In the genomic region with DNA sequence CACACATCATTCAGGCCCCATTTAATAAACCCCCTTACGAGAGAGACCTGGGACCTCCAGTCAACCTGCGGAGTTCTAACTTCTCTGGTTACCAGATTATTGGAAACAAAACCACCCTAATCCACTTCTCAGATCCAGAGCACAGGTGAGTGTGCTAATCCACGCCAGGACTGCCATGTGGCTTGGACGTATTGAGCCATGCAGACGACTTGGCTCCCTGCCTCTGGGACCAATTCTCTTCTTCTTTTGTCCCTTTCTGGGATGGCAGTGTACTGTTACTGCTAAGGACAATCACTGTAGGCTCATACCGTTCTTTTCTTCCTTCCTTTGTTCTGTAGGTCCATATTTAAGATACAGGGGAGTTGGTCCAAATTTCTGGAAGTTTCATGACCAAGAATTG, we compare ENCODE assay signal across 19 mouse cellular contexts.
"Had no signal": no experiment of that assay in that cellular context is flagged by ENCODE, and none has a peak within 500 bp of the region (broad histone marks: within the 10 kb centered on the region; RNA-seq: fewer than 3 reads in every experiment).

No protein-coding gene starts in this region.

- H3K9ac ChIP-seq: lung, embryonic 14.5 days; midbrain, embryonic 12.5 days; neural tube, embryonic 13.5 days; neural tube, embryonic 15.5 days had no signal

- H3K9me3 ChIP-seq: midbrain, embryonic 10.5 days; midbrain, embryonic 12.5 days; neural tube, embryonic 13.5 days; neural tube, embryonic 15.5 days had no signal

- H3K4me3 ChIP-seq: midbrain, embryonic 10.5 days; midbrain, embryonic 12.5 days; myocyte; neural tube, embryonic 13.5 days; neural tube, embryonic 15.5 days had no signal

- H3K27me3 ChIP-seq: midbrain, embryonic 12.5 days; neural tube, embryonic 13.5 days; neural tube, embryonic 15.5 days had no signal

- H3K4me2 ChIP-seq: lung, embryonic 14.5 days; midbrain, embryonic 12.5 days; neural tube, embryonic 13.5 days; neural tube, embryonic 15.5 days had no signal

- H3K4me1 ChIP-seq: midbrain, embryonic 10.5 days; midbrain, embryonic 12.5 days; neural tube, embryonic 13.5 days; neural tube, embryonic 15.5 days had no signal

- ATAC-seq: midbrain, embryonic 16.5 days had no signal

- DNase-seq: lung, adult 18-20 months; lung, embryonic 14.5 days; lung, postnatal 10 days; lung, postnatal 4 days; midbrain, embryonic 14.5 days; retina, postnatal 1 day; right cerebral cortex, adult 18-20 months; right cerebral cortex, postnatal 25 days; right cerebral cortex, postnatal 4 days; spleen, adult 18-20 months; thymus, adult 18-20 months; thymus, postnatal 14 days; thymus, postnatal 36 days had no signal

- H3K27ac ChIP-seq: midbrain, embryonic 10.5 days; midbrain, embryonic 12.5 days; neural tube, embryonic 13.5 days; neural tube, embryonic 15.5 days had no signal
